Mouse (Mus musculus): ENCODE measurements around the gene Gm28047. TPM values are rescaled to one million over a fixed set of nuclear protein-coding genes. Genes with fewer than 3 reads are reported as not detected.
"Not testable (repeated sequence)": the region's sequence is repeated elsewhere in the genome, so short reads cannot be mapped to it uniquely, and the experiment has no call there.

Gm28047 gene
- polyA plus RNA-seq, 1 experiment from 2014 or later, result not detected

GRCm38 (mm10) chr15:102624291-102624969, 437 bp downstream of the Gm28047 start:
- 2% methylated on average over 17 of the region's 17 CpGs for WGBS

DNA sequence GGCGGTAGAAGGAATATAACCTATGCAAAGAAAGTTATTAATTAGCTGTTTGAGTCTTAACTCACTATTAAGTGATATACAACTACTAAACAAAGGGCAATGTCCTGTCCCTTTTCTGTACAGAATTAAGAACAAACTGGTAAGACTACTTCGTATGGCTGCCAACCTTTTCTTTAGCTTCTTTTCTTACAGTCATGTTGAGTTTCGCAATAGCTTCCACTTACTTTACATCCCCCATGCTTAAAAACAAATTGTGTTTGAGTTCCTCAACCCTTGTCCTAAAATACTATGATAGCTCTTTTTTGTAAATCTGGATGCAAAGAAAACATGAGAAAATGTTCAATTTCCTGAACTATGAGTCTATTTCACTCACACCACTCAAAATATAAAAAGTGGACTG, 1.7 kb downstream of the Gm28047 start:
- H3K9me3 ChIP-seq (ENCODE audit: control insufficient read depth, low read length), result no peaks in the 10 kb centered on the region
- peaks cover 26% of the 10 kb centered on the region for H3K4me1 ChIP-seq (ENCODE audit: control insufficient read depth, insufficient read depth, low read length)
- no peak for ATAC-seq
- H3K4me3 ChIP-seq (ENCODE audit: low read length), result no peak overlapping the region; the same call in 1 of the 2 replicates
- 87% methylated on average over 3 of the region's 3 CpGs for WGBS
- no peak overlapping the region for H3K27ac ChIP-seq (ENCODE audit: low read length)
- no peaks in the 10 kb centered on the region for H3K27me3 ChIP-seq (replicated peaks; ENCODE audit: control insufficient read depth, insufficient read depth, low read length)
- peak overlapping the region; percentile 30 for H3K4me2 ChIP-seq (ENCODE audit: low read depth, low read length)
- no peak overlapping the region for H3K9ac ChIP-seq (ENCODE audit: low read depth, low read length)
- H3K36me3 ChIP-seq (ENCODE audit: control insufficient read depth, insufficient read depth, low read length), result no peaks in the 10 kb centered on the region

More at GRCm38 (mm10) chr15:102624291-102624969, 437 bp downstream of the Gm28047 start:
- no peaks in the 10 kb centered on the region for H3K36me3 ChIP-seq (ENCODE audit: control insufficient read depth, insufficient read depth, low read length)
- ATAC-seq, result no peak
- H3K27ac ChIP-seq (ENCODE audit: low read length), result peak overlapping the region; percentile 100
- H3K9ac ChIP-seq (ENCODE audit: low read depth, low read length), result peak overlapping the region; percentile 87
- H3K27me3 ChIP-seq (replicated peaks; ENCODE audit: control insufficient read depth, insufficient read depth, low read length), result no peaks in the 10 kb centered on the region
- H3K4me1 ChIP-seq (ENCODE audit: control insufficient read depth, insufficient read depth, low read length), result peaks cover 26% of the 10 kb centered on the region
- H3K9me3 ChIP-seq (ENCODE audit: control insufficient read depth, low read length), result peaks cover under 1% of the 10 kb centered on the region; the same call in 1 of the 2 replicates
- H3K4me3 ChIP-seq (ENCODE audit: low read length), result peak overlapping the region; percentile 70
- H3K4me2 ChIP-seq (ENCODE audit: low read depth, low read length), result peak overlapping the region; percentile 84

GRCm38 (mm10) chr15:102622536-102622935, 2.3 kb downstream of the Gm28047 start:
- no peaks in the 10 kb centered on the region for H3K9me3 ChIP-seq (ENCODE audit: control insufficient read depth, low read length)
- no peak for ATAC-seq
- H3K27me3 ChIP-seq (replicated peaks; ENCODE audit: control insufficient read depth, insufficient read depth, low read length), result no peaks in the 10 kb centered on the region
- H3K4me1 ChIP-seq (ENCODE audit: control insufficient read depth, insufficient read depth, low read length), result peaks cover 26% of the 10 kb centered on the region
- no peak overlapping the region for H3K4me3 ChIP-seq (ENCODE audit: low read length)
- H3K9ac ChIP-seq (ENCODE audit: low read depth, low read length), result no peak overlapping the region
- no peak overlapping the region for H3K4me2 ChIP-seq (ENCODE audit: low read depth, low read length)
- no peak overlapping the region for H3K27ac ChIP-seq (ENCODE audit: low read length)
- no peaks in the 10 kb centered on the region for H3K36me3 ChIP-seq (ENCODE audit: control insufficient read depth, insufficient read depth, low read length)

GRCm38 (mm10) chr15:102620765-102621164, 4.1 kb downstream of the Gm28047 start:
- Histone ChIP-seq H3K4me1 (ENCODE audit: control insufficient read depth, insufficient read depth, low read length) (peaks cover 22% of the 10 kb centered on the region), H3K27me3 (replicated peaks; ENCODE audit: control insufficient read depth, insufficient read depth, low read length) (no peaks in the 10 kb centered on the region), H3K36me3 (ENCODE audit: control insufficient read depth, insufficient read depth, low read length) (no peaks in the 10 kb centered on the region), H3K4me2 (ENCODE audit: low read depth, low read length) (no peak overlapping the region), H3K9me3 (ENCODE audit: control insufficient read depth, low read length) (no peaks in the 10 kb centered on the region), H3K4me3 (ENCODE audit: low read length) (no peak overlapping the region), H3K27ac (ENCODE audit: low read length) (no peak overlapping the region), H3K9ac (ENCODE audit: low read depth, low read length) (no peak overlapping the region)
- ATAC-seq, result no peak
- WGBS, result 88% methylated on average over 1 of the region's 1 CpGs

- 94% methylated on average over 5 of the region's 5 CpGs for WGBS
- no peaks in the 10 kb centered on the region for H3K27me3 ChIP-seq (replicated peaks; ENCODE audit: control insufficient read depth, insufficient read depth, low read length)
- H3K4me2 ChIP-seq (ENCODE audit: low read depth, low read length), result no peak overlapping the region
- H3K27ac ChIP-seq (ENCODE audit: low read length), result no peak overlapping the region
- ATAC-seq, result no peak
- no peaks in the 10 kb centered on the region for H3K36me3 ChIP-seq (ENCODE audit: control insufficient read depth, insufficient read depth, low read length)
- peaks cover 22% of the 10 kb centered on the region for H3K4me1 ChIP-seq (ENCODE audit: control insufficient read depth, insufficient read depth, low read length)
- no peak overlapping the region for H3K9ac ChIP-seq (ENCODE audit: low read depth, low read length)
- H3K4me3 ChIP-seq (ENCODE audit: low read length), result no peak overlapping the region
- no peaks in the 10 kb centered on the region for H3K9me3 ChIP-seq (ENCODE audit: control insufficient read depth, low read length)
Observed at GRCm38 (mm10) chr15:102619486-102619885, 5.4 kb downstream of the Gm28047 start.

GRCm38 (mm10) chr15:102617654-102618053, 7.2 kb downstream of the Gm28047 start:
- no peaks in the 10 kb centered on the region for H3K36me3 ChIP-seq (ENCODE audit: control insufficient read depth, insufficient read depth, low read length)
- H3K4me3 ChIP-seq (ENCODE audit: low read length), result no peak overlapping the region
- no peak overlapping the region for H3K27ac ChIP-seq (ENCODE audit: low read length)
- no peak for ATAC-seq
- no peak overlapping the region for H3K4me2 ChIP-seq (ENCODE audit: low read depth, low read length)
- 78% methylated on average over 1 of the region's 1 CpGs for WGBS
- peaks cover 7% of the 10 kb centered on the region; the same call in 1 of the 2 replicates for H3K4me1 ChIP-seq (ENCODE audit: control insufficient read depth, insufficient read depth, low read length)
- no peaks in the 10 kb centered on the region for H3K9me3 ChIP-seq (ENCODE audit: control insufficient read depth, low read length)
- no peak overlapping the region for H3K9ac ChIP-seq (ENCODE audit: low read depth, low read length)
- H3K27me3 ChIP-seq (replicated peaks; ENCODE audit: control insufficient read depth, insufficient read depth, low read length), result no peaks in the 10 kb centered on the region

GRCm38 (mm10) chr15:102616174-102616573, 8.7 kb downstream of the Gm28047 start:
- 94% methylated on average over 2 of the region's 2 CpGs for WGBS
- H3K4me1 ChIP-seq (ENCODE audit: control insufficient read depth, insufficient read depth, low read length), result no peaks in the 10 kb centered on the region

DNA sequence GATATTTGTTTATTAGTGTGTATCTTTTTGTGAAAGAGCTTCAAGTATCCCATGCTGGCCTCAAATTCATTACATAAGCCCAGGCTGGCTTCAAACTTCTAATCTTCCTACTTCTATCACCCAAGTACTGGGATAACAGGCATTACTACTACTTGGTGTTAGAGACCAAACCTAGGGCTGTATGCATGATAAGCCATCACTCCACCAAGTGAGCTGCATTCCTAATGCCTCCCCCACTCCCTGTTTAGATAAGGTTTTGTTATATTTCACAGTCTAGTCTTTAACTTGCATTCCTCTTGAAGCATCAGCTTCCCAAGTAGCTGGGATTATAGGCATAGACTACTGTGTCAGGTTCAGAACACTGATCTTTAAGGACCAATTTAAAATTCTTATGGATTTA, 10.6 kb downstream of the Gm28047 start:
- no peak for ATAC-seq
- H3K36me3 ChIP-seq (ENCODE audit: control insufficient read depth, insufficient read depth, low read length), result no peaks in the 10 kb centered on the region
- H3K4me1 ChIP-seq (ENCODE audit: control insufficient read depth, insufficient read depth, low read length), result no peaks in the 10 kb centered on the region
- H3K27me3 ChIP-seq (replicated peaks; ENCODE audit: control insufficient read depth, insufficient read depth, low read length), result no peaks in the 10 kb centered on the region
- no peaks in the 10 kb centered on the region for H3K9me3 ChIP-seq (ENCODE audit: control insufficient read depth, low read length)
- H3K4me3 ChIP-seq (ENCODE audit: low read length), result no peak overlapping the region
- no peak overlapping the region for H3K9ac ChIP-seq (ENCODE audit: low read depth, low read length)
- no peak overlapping the region for H3K27ac ChIP-seq (ENCODE audit: low read length)
- no peak overlapping the region for H3K4me2 ChIP-seq (ENCODE audit: low read depth, low read length)

More at GRCm38 (mm10) chr15:102616174-102616573, 8.7 kb downstream of the Gm28047 start:
- H3K9ac ChIP-seq (ENCODE audit: low read depth, low read length), result no peak overlapping the region
- H3K9me3 ChIP-seq (ENCODE audit: control insufficient read depth, low read length), result no peaks in the 10 kb centered on the region
- H3K27ac ChIP-seq (ENCODE audit: low read length), result no peak overlapping the region
- no peaks in the 10 kb centered on the region for H3K27me3 ChIP-seq (replicated peaks; ENCODE audit: control insufficient read depth, insufficient read depth, low read length)
- no peak for ATAC-seq
- H3K4me3 ChIP-seq (ENCODE audit: low read length), result no peak overlapping the region
- H3K36me3 ChIP-seq (ENCODE audit: control insufficient read depth, insufficient read depth, low read length), result no peaks in the 10 kb centered on the region
- H3K4me2 ChIP-seq (ENCODE audit: low read depth, low read length), result no peak overlapping the region

DNA sequence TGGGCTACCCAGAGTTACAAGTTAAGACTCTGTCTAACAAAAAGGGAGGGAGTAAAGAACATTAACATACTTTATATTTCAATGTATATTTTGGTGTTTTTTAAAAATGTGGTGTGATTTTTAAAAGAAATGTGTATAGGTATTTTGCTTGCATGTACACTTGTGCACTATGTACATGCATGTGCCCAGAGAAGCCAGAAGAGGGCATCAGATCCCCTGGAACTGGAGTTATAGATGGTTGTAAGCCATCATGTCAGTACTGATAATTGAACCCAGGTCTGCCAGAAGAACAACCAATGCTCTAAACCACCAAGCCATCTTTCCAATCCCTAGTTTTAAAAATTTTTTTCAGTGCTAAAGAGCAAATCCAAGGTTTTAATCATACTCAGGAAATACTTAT, 11.9 kb downstream of the Gm28047 start:
- Histone ChIP-seq H3K9ac (ENCODE audit: low read depth, low read length) (no peak overlapping the region), H3K9me3 (ENCODE audit: control insufficient read depth, low read length) (no peaks in the 10 kb centered on the region), H3K4me3 (ENCODE audit: low read length) (no peak overlapping the region), H3K27ac (ENCODE audit: low read length) (no peak overlapping the region), H3K36me3 (ENCODE audit: control insufficient read depth, insufficient read depth, low read length) (no peaks in the 10 kb centered on the region), H3K4me1 (ENCODE audit: control insufficient read depth, insufficient read depth, low read length) (no peaks in the 10 kb centered on the region), H3K27me3 (replicated peaks; ENCODE audit: control insufficient read depth, insufficient read depth, low read length) (no peaks in the 10 kb centered on the region), H3K4me2 (ENCODE audit: low read depth, low read length) (no peak overlapping the region)
- no peak for ATAC-seq

GRCm38 (mm10) chr15:102608586-102608985, 16.3 kb downstream of the Gm28047 start:
- H3K36me3 ChIP-seq (ENCODE audit: control insufficient read depth, insufficient read depth, low read length); H3K27ac ChIP-seq (ENCODE audit: low read length); H3K4me3 ChIP-seq (ENCODE audit: low read length); H3K4me1 ChIP-seq (ENCODE audit: control insufficient read depth, insufficient read depth, low read length); ATAC-seq; H3K27me3 ChIP-seq (replicated peaks; ENCODE audit: control insufficient read depth, insufficient read depth, low read length); H3K9ac ChIP-seq (ENCODE audit: low read depth, low read length); H3K4me2 ChIP-seq (ENCODE audit: low read depth, low read length); H3K9me3 ChIP-seq (ENCODE audit: control insufficient read depth, low read length): not testable (repeated sequence)
- WGBS, result 68% methylated on average over 1 of the region's 1 CpGs

Measured in intestine, embryonic 16.5 days (tissue).